Mouse (Mus musculus): ENCODE data around the gene Esp34. TPM values are rescaled to one million over a fixed set of nuclear protein-coding genes. Genes with fewer than 3 reads are reported as not detected.

Gene Esp34
- total RNA-seq (2023), result not detected

GRCm38 (mm10) chr17:38553892-38554291 is at the start of gene Esp34:
Esp34 (plus strand) TSS chr17:38554192.

Other genes with a start within 250 kb of the Esp34 start
- not detected for gene Olfr137, start 246.6 kb upstream of the Esp34 start, total RNA-seq (2023)
- not detected for gene Olfr136, start 224.4 kb upstream of the Esp34 start, total RNA-seq (2023)
- not detected for gene Esp36, start 134.0 kb upstream of the Esp34 start, total RNA-seq (2023)
- gene Esp31, start 85.3 kb downstream of the Esp34 start, total RNA-seq (2023), result not detected

All from neutrophil, adult 59 days (primary cell).